Mouse (Mus musculus) heart, postnatal 10 days (tissue): ENCODE measurements at regions not wholly inside any gene's neighbourhood (a gene's known extent, or its start where the extent isn't known, plus 50 kb on each side); places are given as distances from the start of the nearest gene placed in this dataset.

Source experiments
- DNase-seq, 2 experiments: peaks; one replicate each; pipeline ENCODE4 v3.0.0; 2021
- intact Hi-C: fragments of 180-260 bp; cut with DNase I; formaldehyde crosslinking; loops from one replicate; pipeline ENCODE4 v1.15.1; 2025

DNA sequence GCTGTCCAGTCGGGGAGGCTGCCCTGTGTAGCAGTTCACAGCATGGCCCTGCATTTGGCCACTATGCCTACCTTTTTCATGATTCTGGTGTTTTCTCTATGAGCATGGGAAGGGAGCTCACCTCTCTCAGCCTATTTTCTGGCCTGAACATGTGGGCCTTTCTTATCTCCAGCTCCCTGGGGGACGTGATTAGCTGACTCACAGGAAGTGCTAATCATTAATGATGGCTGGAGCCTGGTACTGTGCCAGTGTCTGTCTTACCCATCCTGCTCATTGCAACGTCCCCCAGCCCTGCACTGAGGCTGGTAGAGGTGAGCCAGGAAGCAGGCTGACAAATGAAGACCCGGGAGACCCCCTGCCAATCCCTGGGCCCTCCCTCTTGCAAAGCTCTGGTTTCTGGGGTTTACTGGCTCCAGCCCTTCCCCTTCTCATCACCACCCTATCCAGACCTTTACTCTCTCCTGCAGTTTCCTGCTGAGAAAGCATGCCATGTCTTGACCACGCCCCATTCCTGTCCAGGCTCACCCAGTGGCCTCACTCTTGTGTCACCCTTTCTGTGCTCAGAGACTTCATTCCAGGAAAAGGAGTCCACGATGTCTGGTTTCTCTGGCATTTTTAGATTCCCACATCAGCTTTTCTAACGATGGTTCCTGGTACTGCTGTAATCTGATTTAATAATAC is 219.8 kb downstream of the Tex36 start:
- peak; percentile 7 to 12 for DNase-seq

DNA sequence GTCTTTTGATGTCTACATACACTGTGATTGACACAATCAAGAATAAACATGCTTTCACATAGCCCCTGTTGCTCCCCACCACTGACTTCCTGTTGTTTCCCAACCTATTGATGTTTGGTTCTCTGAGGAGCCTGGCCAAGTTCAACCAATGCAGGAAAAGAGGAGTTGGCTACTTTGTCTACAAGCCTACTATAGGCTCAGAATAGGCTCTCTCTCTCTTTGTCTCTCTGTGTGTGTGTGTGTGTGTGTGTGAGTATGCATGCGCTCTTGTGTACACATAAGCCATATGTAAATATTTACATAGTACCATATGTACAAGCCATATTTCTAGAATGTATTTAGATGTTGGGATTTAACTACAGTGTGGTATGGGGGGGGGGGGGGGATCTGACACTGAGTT is 222.6 kb downstream of the Tex36 start:
- intact Hi-C loops: no loop called here
- no peak for DNase-seq

More for the DNA sequence above, 219.8 kb downstream of the Tex36 start:
- intact Hi-C loops: no loop called here

DNA sequence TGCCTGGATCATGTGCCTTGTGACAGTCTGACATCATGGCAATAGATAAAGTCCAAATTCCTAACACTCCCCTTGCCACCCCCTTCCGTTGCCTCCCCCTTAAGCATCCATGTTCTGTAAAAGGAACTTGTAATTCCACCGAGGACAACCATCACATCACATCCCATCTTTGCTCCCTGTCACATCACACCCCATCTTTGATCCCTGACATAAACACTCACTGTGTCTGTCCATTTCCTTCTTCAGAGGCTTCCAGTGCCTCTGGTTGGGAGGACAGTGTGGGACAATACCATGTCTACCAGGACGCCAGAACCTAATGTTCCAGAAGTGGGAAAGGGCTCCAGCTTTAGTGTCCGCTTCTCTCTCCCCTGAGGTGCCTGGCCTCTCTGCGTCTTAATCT is 223.6 kb downstream of the Tex36 start:
- intact Hi-C loops: no loop called here
- no peak for DNase-seq

DNA sequence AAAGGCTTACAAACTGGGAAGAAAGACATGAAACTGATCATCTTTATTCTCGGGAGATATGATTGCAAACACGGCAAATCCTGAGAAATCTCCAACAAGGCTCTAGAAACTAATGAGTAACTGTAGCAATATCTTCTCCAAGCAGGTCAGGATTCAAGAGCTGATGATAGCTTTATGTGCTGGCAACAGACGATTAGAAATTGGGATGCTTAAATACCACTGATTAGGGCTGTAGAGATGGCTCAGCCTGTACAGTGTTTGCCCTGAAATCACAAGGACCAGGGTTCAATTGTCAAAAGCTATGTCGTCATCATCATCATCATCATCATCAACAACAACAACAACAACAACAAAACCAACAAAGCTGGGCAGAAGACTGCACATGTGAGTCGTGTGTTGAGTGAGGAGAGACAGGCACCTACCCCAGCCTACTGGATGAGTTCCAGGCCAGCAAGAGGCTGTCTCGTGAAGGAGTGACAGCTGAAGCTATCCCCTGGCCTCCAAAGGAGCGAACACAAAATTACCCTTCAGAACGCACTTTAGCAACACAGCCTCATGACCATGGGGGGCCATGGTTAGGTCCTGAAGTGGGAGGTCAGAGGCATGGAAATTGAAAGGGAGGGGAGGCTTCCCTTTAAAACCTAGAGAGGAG is 225.0 kb downstream of the Tex36 start:
- no peak for DNase-seq
- intact Hi-C loops: no loop called here

DNA sequence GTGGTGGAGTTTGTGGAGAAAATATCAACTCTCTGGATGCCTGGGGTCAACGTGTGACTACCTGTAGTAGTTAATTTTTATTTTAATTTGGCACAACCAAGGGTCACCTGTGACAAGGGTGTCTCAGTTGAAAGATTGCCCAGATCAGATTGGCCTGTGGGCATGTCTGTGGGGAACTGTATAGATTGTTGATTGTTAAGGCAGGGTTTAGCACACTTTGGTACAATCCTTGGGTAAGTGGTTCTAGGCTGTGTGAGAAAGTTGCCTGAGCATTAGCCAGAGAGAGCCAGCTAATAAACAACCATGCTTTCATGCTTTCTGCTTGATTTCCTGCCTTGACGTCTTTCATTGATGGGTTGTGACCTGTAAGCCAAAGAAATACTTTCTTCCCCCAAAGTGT is 229.3 kb downstream of the Tex36 start:
- no peak for DNase-seq
- intact Hi-C loops: no loop called here

DNA sequence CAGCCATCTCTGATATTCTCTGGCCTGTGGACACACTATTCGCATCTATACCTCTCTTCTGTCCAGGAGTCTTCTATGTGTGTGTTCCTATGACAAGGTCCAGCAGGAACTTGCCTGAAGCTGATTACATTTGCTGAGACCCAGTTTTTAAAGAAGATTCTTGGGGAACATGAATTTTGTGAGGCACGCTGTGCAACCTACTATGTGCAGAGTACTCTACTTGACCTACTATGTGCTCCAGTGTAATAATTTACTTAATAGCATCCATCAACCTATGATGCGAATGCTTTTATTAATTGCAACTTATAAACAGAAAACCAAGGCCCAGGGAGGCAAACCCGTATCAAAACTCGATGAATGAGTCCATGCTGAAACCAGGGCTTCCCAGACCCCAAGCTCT is 231.4 kb downstream of the Tex36 start:
- no peak for DNase-seq
- intact Hi-C loops: no loop called here

DNA sequence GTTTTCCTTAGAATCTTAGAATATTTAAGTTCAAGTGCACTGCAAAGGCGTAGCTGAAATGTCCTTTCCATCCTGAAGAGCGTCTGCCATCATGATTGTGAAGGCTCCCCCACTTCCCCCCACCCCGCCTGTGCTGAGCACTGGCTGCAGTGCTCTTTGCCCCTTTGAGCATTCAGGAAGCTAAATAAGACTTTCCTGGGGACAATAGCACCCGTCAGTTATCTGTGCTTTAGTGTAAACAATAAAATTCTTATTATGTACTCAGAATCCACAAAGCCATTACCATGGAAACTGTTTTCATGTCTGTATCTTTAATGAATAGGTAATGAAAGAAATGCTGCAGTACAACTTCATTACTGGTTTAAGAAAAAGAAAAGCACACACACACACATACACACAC is 237.4 kb downstream of the Tex36 start:
- intact Hi-C loops: no loop called here
- DNase-seq: no peak

DNA sequence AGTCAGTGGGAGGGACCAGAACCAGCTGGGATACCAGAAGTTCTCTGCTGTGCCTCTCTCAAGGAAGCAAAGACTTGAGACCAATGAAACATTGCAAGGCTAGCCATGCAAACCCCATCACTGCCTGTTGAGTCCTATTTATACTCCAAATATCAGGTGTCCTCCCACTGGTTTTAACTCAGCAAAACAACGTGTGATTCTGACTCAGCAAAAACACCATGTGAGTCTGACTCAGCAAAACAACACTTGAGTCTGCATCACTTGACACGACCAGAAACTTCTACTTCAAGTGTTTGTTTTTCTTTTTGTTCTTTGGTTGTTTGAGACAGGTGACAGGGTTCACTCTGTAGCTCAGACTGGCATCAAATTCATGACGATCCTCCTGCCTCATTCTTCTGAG is 204.6 kb upstream of the Ctbp2 start:
- intact Hi-C loops: no loop called here
- DNase-seq: no peak

DNA sequence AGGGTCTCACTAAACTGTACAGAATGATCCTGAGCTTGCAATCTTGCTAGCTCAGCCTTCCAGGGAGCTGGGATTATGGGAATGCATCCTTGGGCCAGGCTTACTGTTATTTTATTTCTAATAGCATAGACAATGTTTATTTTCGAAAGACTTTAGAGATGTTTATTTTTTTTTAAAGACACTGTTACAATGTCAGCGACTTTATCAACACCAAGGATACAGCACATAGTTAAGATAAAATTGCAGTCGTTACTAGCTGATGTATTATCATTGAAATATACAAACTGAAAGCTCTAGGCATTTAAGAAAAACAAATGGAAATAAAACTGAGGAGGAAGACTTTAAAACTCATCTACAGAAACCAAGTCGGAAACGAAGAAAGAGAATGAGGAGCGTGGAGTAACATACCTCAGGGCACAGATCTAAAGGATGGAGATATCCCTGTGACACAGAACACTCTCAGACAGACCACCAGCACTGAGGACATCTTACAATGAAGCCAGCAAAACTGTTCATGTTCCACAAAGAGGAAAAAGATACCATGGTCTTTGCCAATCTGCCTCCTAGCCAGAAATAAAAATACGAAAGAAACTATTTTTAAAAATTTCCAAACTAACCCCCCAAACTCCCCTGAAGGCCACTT is 201.5 kb upstream of the Ctbp2 start:
- DNase-seq: no peak
- intact Hi-C loops: no loop called here

DNA sequence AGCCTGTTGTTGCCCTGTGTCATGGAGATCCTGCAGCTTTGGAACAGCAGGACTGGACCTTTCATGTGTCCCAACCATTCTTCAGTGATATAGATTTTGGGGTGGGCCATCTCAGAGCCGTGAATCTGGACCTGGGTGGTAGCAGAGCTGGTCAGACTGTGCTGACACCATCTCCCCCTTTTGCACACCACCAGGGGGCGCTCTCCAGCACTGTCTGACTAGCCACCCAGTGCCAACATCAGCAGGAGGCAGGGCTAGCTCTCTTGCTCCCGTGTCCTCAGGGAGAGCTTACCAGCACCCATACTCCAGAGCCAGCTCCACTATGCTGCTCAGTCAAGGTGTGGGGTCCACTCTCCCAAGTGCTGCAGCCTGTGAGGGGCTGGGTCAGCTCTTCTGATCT is 199.8 kb upstream of the Ctbp2 start:
- intact Hi-C loops: no loop called here
- DNase-seq: no peak

DNA sequence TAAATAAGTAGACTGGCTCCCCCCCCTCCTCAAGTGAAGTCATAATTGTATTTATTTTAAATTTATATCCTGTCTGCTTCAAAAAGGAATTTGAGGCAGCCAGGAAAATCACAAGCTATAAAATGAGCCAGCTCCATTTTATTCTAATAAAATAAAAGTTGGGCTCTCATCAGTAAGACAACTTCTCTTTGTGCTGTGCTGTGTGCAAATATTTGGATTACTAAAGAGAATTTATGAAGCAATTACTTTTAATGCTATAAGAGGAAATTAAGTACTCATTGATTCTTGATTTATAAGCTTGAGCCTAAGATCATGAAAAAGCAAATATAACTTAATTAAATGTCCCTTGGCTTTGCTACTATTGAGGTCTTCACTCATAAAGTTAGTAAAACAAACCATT is 193.4 kb upstream of the Ctbp2 start:
- no peak for DNase-seq
- intact Hi-C loops: loop anchor here (10.0 kb wide), 1 partner anchor 293 kb away; no protein-coding TSS in a partner anchor

DNA sequence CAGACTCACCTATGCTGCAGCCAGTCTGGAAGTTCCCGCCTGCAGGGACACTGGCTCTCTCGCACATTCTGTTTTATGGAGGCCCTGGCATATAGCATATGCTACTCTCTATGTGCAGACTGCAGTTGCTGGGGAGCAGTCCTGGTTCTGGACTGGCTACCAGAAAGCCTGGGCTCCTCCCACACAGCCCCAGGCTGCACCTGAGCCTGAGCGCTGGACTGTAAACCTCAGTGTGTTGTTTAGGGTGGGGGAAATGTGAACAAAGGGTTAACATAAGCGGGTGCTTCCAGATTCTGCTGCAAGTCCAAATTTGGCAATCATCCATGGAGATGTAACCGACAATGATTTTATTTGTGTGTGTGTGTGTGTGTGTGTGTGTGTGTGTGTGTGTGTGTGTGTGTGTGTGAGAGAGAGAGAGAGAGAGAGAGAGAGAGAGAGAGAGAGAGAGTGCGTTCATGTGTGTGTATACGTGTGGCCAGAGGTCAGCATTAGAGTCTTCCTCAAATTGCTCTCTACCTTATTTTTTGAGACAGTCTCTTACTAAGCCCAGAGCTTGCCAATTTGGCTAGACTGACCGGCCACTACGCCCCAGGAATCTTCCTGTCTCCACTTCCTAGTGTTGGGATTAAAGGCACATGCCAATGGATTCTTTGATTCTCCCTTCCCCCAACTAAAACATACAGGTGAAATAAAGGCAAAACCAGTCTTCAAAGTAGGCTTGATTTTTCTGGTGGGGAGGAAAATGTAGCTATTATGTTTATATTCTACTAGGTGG is 192.7 kb upstream of the Ctbp2 start:
- peak; percentile 38 to 54 for DNase-seq
- intact Hi-C loops: loop anchor here (10.0 kb wide), 1 partner anchor 292 kb away; no protein-coding TSS in a partner anchor

DNA sequence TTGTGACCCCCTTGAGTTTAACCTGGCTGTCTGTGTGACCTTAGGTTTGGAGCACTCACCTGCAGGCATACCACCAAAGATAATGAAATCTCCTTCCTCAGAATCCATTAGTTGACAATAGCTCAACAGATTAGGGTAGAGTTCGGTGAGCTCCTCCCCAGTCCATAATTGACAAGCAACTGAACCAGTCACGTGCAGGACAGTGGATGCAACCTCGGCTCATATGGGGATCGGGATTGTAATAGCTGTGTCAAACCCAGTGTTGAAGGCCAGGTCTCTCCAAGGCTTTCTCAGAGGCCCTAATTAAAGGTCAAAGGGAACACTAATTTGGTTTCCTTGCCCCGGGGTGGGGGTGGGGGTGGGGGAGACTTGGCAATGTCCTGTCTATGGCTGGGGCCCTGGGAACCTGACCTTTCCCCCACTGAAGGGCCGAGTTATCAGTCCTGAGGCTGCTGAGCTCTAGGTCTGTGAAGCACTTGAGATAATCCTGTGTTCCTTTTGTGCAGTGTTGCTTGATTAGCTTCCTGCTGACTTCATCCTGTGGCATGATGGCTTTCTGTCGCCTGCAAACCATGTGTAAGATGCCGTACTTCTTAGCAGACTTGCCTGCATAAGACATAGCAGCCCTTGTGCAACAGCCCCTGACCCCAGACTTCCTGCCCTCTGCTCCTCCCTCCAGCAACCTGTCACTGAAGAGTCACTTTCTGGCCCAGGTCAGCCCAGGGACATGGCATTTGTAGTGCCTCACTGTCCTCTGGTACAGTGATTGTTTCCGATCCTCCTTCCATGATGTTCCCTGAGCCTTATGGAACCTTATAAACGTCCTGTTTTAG is 191.3 kb upstream of the Ctbp2 start:
- DNase-seq: peak; percentile 19 to 24
- intact Hi-C loops: loop anchor here (10.0 kb wide), 1 partner anchor 291 kb away; no protein-coding TSS in a partner anchor

DNA sequence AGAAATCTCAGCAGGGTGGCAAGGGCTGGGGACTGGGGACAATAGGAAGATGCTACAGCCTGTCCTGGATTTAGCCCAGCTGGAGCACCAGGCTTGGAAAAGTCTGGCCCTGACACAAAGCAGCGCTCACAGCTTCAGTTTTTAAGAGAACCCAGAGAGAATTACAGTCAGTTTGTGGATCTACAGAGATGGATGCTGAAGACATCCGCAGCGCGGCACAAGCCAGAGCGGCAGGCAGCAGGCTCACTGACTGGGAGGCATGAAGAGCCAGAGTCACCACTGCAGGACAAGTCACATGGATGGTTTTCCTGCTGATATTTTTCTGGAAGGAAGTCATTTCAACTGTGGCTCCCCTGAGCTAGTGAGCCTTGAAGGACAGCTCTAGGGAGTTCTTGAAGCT is 189.0 kb upstream of the Ctbp2 start:
- intact Hi-C loops: loop anchor here (10.0 kb wide), 1 partner anchor 288 kb away; no protein-coding TSS in a partner anchor
- DNase-seq: peak in 1 of 2 experiments; percentile 5

DNA sequence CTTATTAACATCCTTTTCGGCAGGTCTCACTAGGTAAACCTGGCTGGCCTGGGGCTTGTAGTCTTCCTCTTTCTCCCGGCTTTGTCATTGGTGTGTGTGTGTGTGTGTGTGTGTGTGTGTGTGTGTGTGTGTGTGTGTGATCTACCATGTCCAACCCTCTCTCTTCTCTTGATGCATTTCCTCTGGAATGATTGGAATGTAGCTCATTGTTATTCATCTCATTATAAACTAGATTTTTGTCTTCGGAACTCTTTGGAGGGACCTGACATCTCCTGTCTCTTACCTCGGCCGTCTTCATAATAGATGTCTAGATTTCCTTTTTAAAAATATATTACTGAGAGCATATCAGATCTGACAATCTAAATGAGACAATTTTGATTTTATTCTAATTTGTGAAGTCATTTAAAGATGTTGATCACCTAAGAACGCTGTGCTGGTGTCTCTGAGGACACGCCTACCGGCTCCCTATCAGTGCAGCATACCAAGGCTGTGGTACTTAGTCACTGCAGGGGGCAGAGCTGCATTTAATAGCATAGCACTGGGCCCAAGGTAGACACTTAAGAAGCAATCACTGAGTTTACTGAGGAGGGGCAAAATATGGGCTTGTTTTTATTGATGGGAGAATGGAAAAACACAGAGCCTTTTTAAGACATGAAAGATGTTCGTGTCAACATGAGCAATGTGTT is 187.1 kb upstream of the Ctbp2 start:
- no peak for DNase-seq
- intact Hi-C loops: loop anchor here (10.0 kb wide), 1 partner anchor 286 kb away; no protein-coding TSS in a partner anchor

DNA sequence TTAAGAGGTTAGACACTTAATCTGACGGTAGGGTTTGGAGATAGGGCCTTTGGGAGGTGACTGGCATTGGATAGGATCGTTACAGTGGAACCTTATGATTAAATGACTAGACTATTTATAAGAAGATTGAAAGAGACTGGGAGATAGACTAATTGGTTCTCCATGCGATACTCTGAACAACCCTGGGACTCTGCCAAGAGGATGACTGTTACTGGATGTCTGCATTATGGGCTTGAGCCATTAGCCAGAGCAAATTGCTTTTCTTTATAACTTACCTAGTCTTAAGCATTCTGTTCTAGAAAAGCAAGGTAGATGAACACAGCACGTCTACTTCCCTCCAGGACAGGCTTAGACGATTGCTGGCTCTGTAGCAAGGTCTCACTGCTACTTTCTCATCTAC is 180.3 kb upstream of the Ctbp2 start:
- intact Hi-C loops: no loop called here
- no peak for DNase-seq

DNA sequence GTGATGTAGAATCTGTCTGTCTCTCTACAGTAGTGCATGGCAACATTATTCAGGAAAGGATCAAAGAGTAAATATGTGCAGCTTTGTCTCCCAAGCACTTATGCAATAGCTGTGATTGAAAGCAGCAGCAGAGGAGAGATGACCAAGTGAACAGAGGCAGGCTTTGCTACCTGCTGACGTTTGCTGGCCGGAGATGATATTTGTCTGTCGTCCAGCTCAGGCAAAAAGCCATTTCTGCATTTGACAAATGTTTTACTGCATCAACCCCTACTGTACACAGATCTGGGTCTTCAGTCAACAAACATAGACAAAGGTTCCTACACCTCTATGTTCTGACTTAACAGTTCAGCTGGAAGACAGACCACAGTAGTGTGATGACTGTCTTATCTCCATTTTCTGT is 166.3 kb upstream of the Ctbp2 start:
- no peak for DNase-seq
- intact Hi-C loops: no loop called here

DNA sequence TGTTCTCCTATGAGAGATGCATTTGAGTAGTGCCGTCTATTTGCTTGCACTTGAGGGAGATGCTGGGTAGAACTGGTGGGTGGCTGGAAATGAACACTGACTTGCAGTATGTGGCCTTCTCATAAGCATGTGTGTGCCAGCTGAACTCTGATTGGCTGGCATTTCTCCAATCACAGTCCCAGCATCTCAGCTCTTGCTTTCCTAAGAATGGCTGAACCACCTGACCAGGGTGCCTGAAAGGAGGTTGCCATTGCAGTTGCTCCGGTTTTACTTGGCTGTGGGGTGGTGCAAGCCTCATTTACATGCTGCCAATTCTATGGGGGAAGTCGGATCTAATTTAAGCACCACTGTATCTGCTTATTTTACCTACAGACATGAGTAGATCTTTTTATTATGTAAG is 164.1 kb upstream of the Ctbp2 start:
- DNase-seq: no peak
- intact Hi-C loops: no loop called here

DNA sequence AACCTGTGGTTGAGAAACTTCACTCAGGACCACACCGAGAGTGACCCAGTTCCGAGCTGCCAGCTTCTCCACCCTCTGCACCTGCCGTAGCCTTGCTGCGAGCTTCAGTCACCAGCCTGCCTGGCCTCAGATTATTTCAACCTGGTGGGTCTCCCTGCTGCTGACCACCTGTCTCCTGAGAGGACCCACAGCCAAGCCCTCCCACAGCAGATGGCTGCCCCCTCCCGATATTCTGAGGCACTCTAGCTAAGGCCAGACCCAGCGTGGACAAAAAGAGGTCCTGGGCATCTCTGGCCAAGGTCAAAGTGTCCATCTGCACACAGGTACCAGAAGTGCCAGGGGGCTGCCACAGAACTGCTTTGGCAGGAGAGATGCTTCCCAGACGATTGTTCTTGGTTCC is 162.7 kb upstream of the Ctbp2 start:
- intact Hi-C loops: no loop called here

DNA sequence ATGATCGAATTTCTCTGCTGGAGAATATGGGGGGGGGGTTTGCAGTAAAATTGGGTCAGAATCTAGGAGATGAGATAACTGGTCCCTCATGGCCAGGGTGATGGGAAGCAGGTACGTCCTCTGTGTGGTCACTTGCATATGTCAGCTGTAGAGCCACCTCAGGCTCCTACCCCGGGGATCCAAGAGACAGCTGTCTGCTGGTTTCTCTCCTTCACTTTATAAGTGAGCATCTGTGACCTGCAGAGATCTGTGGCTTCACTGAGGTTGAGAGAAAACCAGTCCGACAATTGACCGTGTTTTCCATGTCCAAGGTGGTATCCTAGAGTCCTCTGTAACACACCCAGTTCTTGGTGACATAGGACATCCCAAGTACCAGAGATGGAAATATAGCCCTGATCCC is 162.1 kb upstream of the Ctbp2 start:
- intact Hi-C loops: no loop called here
- no peak for DNase-seq

More for the DNA sequence above, 162.7 kb upstream of the Ctbp2 start:
- no peak for DNase-seq
